Mouse (Mus musculus) bone marrow macrophage, adult 2 months (primary cell): Measurements from ENCODE around the gene 4930426L09Rik. TPM values are rescaled to one million over a fixed set of nuclear protein-coding genes. Genes with fewer than 3 reads are reported as not detected.

Source experiments
- H3K27ac ChIP-seq: 2 replicates; pipeline ENCODE4 v1.5.1; 2012; ENCODE audit warnings: low read depth, low read length; ENCODE audit not compliant: insufficient read depth
- H3K4me1 ChIP-seq: 2 replicates; pipeline ENCODE4 v1.6.1; 2012; ENCODE audit warnings: low read length; ENCODE audit not compliant: control insufficient read depth, insufficient read depth
- H3K4me3 ChIP-seq: 2 replicates; pipeline ENCODE4 v1.5.1; 2012; ENCODE audit warnings: mild to moderate bottlenecking, low read length, moderate library complexity; ENCODE audit not compliant: insufficient read depth
- CTCF ChIP-seq: IDR thresholded peaks from 2 replicates; pipeline ENCODE4 v1.5.1; 2012; ENCODE audit warnings: low read depth, mild to moderate bottlenecking, low read length, moderate library complexity
- POLR2A ChIP-seq: IDR thresholded peaks from 2 replicates; pipeline ENCODE4 v1.6.1; 2012; ENCODE audit warnings: mild to moderate bottlenecking, low read depth, low read length, borderline replicate concordance
- polyA plus RNA-seq: library from polyadenylated mRNA; stranded (reverse); fragments of >200 nt; gene quantifications from 2 replicates; pipeline ENCODE4 v1.2.4, GENCODE M21; 2012; ENCODE audit not compliant: missing spikeins, insufficient read depth, insufficient read length

The 4930426L09Rik gene
- polyA plus RNA-seq, 1 experiment: 2.0 TPM

DNA sequence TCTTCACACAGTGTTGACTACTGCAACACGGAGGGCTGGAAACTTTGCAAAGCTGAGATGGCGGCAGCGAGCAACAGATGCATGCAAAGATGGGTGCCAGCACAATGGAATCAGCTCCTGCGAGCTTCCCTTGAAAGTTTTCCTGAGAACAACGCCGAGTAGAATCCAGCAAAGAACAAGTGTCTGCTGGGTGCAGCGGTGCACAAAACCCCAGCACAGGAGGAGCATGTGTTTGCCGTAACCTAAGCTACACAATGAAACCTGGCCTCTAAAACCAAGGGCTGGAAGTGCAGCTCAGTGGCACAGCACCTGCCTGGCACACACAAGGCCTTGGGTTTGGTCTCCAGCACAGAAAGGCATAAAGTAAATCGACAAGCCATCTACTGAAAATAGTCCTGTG lies 40.1 kb upstream of the 4930426L09Rik start:
- Histone ChIP-seq H3K4me1 (peaks cover 63% of the 10 kb centered on the region), H3K27ac (peak overlapping the region; percentile 52), H3K4me3 (no peak overlapping the region)
- no peak for TF ChIP-seq CTCF
- TF ChIP-seq POLR2A: no peak

GRCm38 (mm10) chr2:18958501-18958900 lies 39.6 kb upstream of the 4930426L09Rik start:
- TF ChIP-seq CTCF (no peak), POLR2A (no peak)
- Histone ChIP-seq H3K4me1 (peaks cover 63% of the 10 kb centered on the region), H3K4me3 (peak overlapping the region; percentile 6; the same call in 1 of the 2 replicates), H3K27ac (peak overlapping the region; percentile 52)

DNA sequence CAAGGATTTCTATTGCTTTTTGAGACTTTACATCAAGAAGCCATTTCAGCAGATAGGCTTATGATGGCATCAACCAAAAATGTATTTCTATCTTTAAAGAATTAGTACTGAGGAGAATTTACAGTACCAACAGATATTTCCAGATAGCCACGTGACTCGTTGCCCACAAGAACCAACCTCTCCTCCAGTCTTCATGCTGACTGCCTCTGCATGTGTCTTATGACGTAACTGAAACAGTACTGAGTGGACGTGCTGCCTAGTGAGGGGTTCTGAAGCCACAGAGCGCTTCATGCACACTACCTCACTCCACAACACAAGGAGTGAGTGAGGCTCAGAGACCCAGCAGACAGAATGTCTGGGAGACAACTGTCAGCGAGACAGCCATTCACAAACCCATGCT lies 39.1 kb upstream of the 4930426L09Rik start:
- Histone ChIP-seq H3K27ac (peak overlapping the region; percentile 52), H3K4me1 (peaks cover 65% of the 10 kb centered on the region), H3K4me3 (peak overlapping the region; percentile 6; the same call in 1 of the 2 replicates)
- TF ChIP-seq CTCF (no peak), POLR2A (no peak)

- peaks cover 64% of the 10 kb centered on the region for H3K4me1 ChIP-seq
Measured at GRCm38 (mm10) chr2:18959558-18959957, 38.6 kb upstream of the 4930426L09Rik start.

DNA sequence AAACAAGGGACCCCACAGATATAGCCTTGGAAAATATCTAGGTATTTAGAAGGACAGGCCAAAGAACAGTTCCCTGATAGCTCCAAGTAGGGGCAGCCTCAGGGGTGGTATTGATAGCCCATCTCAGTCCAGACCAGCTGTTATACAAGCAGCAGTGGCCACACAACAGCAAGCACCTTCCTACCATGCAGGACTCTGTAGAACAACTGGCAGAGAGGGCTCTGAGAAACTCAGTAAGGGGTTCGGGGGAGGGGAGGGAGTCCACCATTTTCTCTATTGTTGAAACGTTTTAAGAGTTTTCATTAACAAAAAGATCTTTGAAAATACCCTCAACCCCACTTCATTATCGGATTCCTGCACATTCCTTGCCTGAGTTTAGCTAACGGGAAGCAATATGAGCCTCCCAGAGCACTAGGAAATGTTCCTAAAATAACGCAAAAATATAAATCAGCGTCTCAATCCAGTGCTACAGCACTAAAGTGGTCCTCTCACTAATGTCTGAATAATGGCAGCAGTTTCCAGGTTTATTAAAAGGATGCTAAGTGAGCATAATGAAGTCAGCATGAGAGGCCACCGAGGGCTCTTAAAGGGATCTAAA lies 37.7 kb upstream of the 4930426L09Rik start:
- H3K27ac ChIP-seq: no peak overlapping the region
- no peak for TF ChIP-seq POLR2A
- no peak for TF ChIP-seq CTCF
- peaks cover 60% of the 10 kb centered on the region for H3K4me1 ChIP-seq
- H3K4me3 ChIP-seq: no peak overlapping the region

More at GRCm38 (mm10) chr2:18959558-18959957, 38.6 kb upstream of the 4930426L09Rik start:
- no peak overlapping the region for H3K27ac ChIP-seq
- no peak for TF ChIP-seq POLR2A
- no peak for TF ChIP-seq CTCF
- no peak overlapping the region for H3K4me3 ChIP-seq

DNA sequence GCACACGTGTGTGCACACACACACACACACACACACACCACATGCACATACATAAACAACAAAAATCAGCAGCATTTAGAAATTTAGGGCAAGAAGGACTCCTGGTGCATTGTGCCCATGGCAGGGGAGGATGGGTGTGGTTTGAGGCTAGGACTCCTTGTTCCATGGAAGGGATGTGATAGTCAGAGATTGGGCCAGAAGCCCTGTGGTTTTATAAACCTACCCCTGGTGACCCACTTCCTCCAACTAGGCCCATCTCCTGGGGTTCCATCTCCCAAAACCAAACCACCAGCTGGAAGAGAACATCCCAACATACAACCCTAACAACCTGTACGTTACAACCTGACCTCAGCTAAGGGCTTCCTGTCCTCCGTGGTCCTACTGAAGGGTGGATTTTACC lies 35.6 kb upstream of the 4930426L09Rik start:
- Histone ChIP-seq H3K27ac (no peak overlapping the region), H3K4me3 (no peak overlapping the region), H3K4me1 (peaks cover 47% of the 10 kb centered on the region)
- TF ChIP-seq POLR2A (no peak), CTCF (no peak)

- Histone ChIP-seq H3K4me3 (no peak overlapping the region), H3K4me1 (peaks cover 39% of the 10 kb centered on the region), H3K27ac (peak overlapping the region; percentile 4; the same call in 1 of the 2 replicates)
- TF ChIP-seq POLR2A (no peak), CTCF (no peak)
Measured at GRCm38 (mm10) chr2:18963286-18964040, 34.7 kb upstream of the 4930426L09Rik start.

DNA sequence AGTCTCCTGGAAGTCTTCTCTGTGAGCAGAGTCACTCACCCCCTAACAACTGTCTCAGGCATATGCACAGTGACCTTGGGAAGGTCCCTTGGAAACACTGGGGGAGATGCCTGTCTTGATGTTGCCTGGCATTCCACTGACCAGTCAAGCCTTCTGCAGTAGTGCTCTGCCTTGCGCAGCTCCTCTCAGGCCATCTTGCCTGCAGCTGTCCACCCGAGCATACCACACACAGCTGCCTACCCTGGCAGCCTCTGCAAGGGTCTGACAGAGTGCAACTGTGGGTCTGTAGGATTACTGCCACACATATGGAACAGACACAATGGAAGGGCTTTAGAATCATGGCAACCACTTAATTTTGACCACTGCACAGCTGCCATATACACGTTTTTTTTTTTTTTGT lies 33.0 kb upstream of the 4930426L09Rik start:
- Histone ChIP-seq H3K4me1 (peaks cover 34% of the 10 kb centered on the region), H3K4me3 (no peak overlapping the region), H3K27ac (no peak overlapping the region)
- TF ChIP-seq POLR2A: no peak
- no peak for TF ChIP-seq CTCF

- TF ChIP-seq CTCF (no peak), POLR2A (no peak)
- Histone ChIP-seq H3K4me3 (no peak overlapping the region), H3K4me1 (peaks cover 39% of the 10 kb centered on the region), H3K27ac (no peak overlapping the region)
Measured at GRCm38 (mm10) chr2:18965950-18966349, 32.2 kb upstream of the 4930426L09Rik start.

DNA sequence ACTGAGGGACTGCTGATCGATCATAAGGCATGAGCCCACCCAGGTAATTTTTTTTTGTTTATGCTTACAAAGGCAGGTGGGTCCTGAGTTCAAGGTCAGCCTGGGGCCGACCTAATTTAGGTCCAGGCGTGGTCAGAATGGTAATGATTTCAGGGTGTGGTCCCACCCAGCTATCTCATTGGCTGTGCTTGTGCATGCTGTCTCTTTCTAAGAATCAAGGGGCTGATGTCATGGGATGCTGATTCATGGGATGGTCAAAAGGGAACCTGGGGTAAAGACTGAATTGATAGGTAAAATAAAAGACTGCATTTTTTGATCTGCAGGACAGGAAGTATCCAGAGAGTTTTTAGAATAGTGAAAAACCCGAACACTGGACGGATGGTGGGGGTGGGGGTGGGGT lies 31.6 kb upstream of the 4930426L09Rik start:
- TF ChIP-seq POLR2A (no peak), CTCF (no peak)
- Histone ChIP-seq H3K4me3 (no peak overlapping the region), H3K4me1 (peaks cover 40% of the 10 kb centered on the region), H3K27ac (no peak overlapping the region)
